Mouse (Mus musculus) liver, adult 2 months (tissue): Measurements from ENCODE around the gene Bub1b. TPM values are rescaled to one million over a fixed set of nuclear protein-coding genes. Genes with fewer than 3 reads are reported as not detected.

Experiments used
- DNase-seq: peaks from one replicate; pipeline ENCODE4 v3.0.0-alpha.2; 2011; ENCODE audit warnings: low read depth, low spot score; ENCODE audit errors: extremely low read depth
- H3K27ac ChIP-seq: fragments of 200-500 bp; replicated peaks from 2 replicates; pipeline ENCODE4 v1.5.1; 2012; ENCODE audit warnings: low read depth, mild to moderate bottlenecking, control low read depth, inconsistent platforms, low read length; ENCODE audit not compliant: insufficient read depth
- H3K27me3 ChIP-seq: fragments of 200-500 bp; 2 replicates; pipeline ENCODE4 v1.6.1; 2012; ENCODE audit warnings: mild to moderate bottlenecking, moderate library complexity, low read length, inconsistent platforms; ENCODE audit not compliant: control insufficient read depth, insufficient read depth
- H3K36me3 ChIP-seq: fragments of 200-500 bp; 2 replicates; pipeline ENCODE4 v1.6.1; 2012; ENCODE audit warnings: low read length, inconsistent platforms; ENCODE audit not compliant: control insufficient read depth, insufficient read depth
- H3K4me1 ChIP-seq: fragments of 200-500 bp; 2 replicates; pipeline ENCODE4 v1.6.1; 2011; ENCODE audit warnings: low read length; ENCODE audit not compliant: control insufficient read depth, insufficient read depth
- H3K4me3 ChIP-seq: fragments of 200-500 bp; 2 replicates; pipeline ENCODE4 v1.5.1; 2011; ENCODE audit warnings: low read depth, mild to moderate bottlenecking, control low read depth, low read length, moderate library complexity; ENCODE audit not compliant: insufficient read depth
- H3K79me2 ChIP-seq: fragments of 200-500 bp; 2 replicates; pipeline ENCODE4 v1.6.1; 2012; ENCODE audit warnings: inconsistent platforms, mild to moderate bottlenecking, low read length, moderate library complexity; ENCODE audit not compliant: control insufficient read depth, insufficient read depth
- H3K9ac ChIP-seq: fragments of 200-500 bp; 2 replicates; pipeline ENCODE4 v1.6.1; 2012; ENCODE audit warnings: low read depth, mild to moderate bottlenecking, control low read depth, inconsistent platforms, low read length
- CTCF ChIP-seq: fragments of 200-500 bp; IDR thresholded peaks from 2 replicates; pipeline ENCODE4 v1.5.1; 2011; ENCODE audit warnings: low read depth, low read length, control low read depth
- POLR2A ChIP-seq: fragments of 200-500 bp; IDR thresholded peaks from 2 replicates; pipeline ENCODE4 v1.6.1; 2011; ENCODE audit warnings: low read length, control low read depth; ENCODE audit not compliant: insufficient read depth; ENCODE audit errors: extremely low read depth
- WGBS: fragments of 180-500 bp; shearing (Covaris S2); methylation state at CpG from one replicate; pipeline ENCODE4 v1.1.7; 2018; 5-methylcytosine and 5-hydroxymethylcytosine counted together
- polyA plus RNA-seq: library from polyadenylated mRNA; depleted of rRNA; stranded (reverse); fragments of >200 nt; gene quantifications from 2 replicates; pipeline ENCODE4 v1.2.3, GENCODE M21; 2012
- total RNA-seq: library from RNA; depleted of rRNA; stranded (reverse); fragments of >200 nt; gene quantifications from 2 replicates; pipeline ENCODE4 v1.2.3, GENCODE M21; 2014

The Bub1b gene
- total and polyA plus RNA-seq, 2 experiments: 0.21 to 0.65 TPM

DNA sequence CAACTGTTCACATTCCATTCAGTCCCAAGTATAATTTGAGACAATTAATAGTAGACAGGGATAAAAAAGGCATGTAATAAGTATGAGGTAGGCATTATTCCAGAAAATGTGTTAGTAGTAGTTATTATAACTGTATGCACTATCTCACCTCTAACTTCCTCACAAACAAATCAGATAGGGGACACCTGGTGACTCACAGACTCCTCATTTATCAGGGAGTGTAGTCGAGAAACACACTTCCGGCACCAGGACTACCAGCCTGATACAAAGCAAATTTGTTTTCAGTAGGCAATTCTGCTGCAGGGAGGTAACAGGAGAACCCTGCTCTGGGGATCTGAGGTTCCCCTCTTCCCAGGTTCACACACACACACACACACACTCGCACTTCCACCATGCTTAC is 24.9 kb upstream of the Bub1b start:
- no peak overlapping the region for H3K4me3 ChIP-seq
- TF ChIP-seq CTCF (no peak), POLR2A (no peak)
- H3K27me3 ChIP-seq: no peaks in the 10 kb centered on the region
- no peaks in the 10 kb centered on the region for H3K36me3 ChIP-seq
- H3K9ac ChIP-seq: no peak overlapping the region
- 82% methylated on average over 3 of the region's 3 CpGs for WGBS
- H3K4me1 ChIP-seq: no peaks in the 10 kb centered on the region
- DNase-seq: no peak
- no peak overlapping the region for H3K27ac ChIP-seq
- H3K79me2 ChIP-seq: no peaks in the 10 kb centered on the region

DNA sequence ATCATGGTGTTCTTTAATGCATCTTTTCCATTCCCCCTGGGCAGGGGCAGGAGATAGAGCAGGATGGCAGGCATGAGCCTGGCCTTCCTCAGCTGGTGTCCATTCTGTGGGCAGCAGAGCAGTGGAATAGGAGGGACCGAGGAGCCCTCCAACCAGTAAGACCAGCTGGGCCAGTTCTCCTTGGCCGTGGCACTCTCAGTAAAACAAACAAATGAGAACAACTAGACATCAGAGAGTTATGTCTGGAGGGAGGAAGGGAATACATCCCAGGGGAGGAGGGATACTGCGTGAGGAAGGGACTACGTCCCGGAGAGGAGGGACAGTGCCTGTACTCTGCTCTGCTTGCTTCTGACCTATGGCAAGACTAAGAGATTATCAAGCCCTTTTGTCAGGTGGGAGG is 12.0 kb upstream of the Bub1b start:
- H3K4me3 ChIP-seq: no peak overlapping the region
- WGBS: 84% methylated on average over 5 of the region's 5 CpGs
- no peaks in the 10 kb centered on the region for H3K79me2 ChIP-seq
- no peak overlapping the region for H3K27ac ChIP-seq
- DNase-seq: no peak
- no peaks in the 10 kb centered on the region for H3K4me1 ChIP-seq
- no peaks in the 10 kb centered on the region for H3K27me3 ChIP-seq
- TF ChIP-seq POLR2A (no peak), CTCF (no peak)
- no peaks in the 10 kb centered on the region for H3K36me3 ChIP-seq
- H3K9ac ChIP-seq: no peak overlapping the region

DNA sequence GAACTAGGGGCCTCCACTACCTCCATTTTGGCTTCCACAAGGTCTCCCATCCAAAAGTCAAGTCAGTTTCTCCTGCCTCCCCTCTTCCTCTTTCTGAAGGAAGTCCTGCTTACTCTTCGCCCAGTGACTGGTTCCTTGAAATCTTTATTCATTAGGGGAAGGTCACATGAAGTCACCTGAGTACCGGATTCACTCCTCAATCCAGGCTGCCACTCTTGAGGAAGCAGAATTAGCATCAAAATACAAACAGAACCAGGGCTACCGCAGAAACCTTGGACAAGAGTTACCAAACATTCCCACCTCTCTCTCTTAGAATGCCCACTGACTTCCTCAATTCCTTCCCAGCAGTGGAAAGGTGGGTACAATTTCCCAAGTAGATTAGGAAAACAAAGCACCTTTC is 10.3 kb upstream of the Bub1b start:
- Histone ChIP-seq H3K27ac (no peak overlapping the region), H3K79me2 (no peaks in the 10 kb centered on the region), H3K36me3 (no peaks in the 10 kb centered on the region), H3K27me3 (no peaks in the 10 kb centered on the region), H3K4me3 (no peak overlapping the region), H3K9ac (no peak overlapping the region), H3K4me1 (no peaks in the 10 kb centered on the region)
- TF ChIP-seq CTCF: no peak
- 80% methylated on average over 3 of the region's 3 CpGs for WGBS
- DNase-seq: no peak

DNA sequence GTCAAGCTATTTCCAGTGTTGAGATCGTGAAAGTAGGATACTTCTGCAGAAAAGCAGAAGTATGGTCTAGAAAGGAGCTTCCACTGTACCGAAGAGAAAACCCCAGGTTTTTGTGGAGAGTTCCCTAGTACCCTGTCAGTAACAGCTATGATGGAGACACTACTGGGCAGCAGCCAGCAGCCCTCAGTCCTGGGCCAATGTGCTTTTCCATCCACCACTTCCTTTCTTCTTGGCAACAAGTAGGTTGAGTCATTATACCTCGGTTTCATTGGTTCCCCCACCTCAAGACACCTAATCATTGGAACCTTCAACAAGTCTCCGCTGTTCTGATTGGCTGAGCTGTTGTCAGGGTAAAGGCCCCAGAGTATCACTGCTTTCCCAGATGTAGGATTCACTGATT is 6.9 kb upstream of the Bub1b start:
- no peak for DNase-seq
- H3K27ac ChIP-seq: no peak overlapping the region
- no peaks in the 10 kb centered on the region for H3K4me1 ChIP-seq
- H3K9ac ChIP-seq: no peak overlapping the region
- no peaks in the 10 kb centered on the region for H3K36me3 ChIP-seq
- TF ChIP-seq POLR2A (no peak), CTCF (no peak)
- no peaks in the 10 kb centered on the region for H3K79me2 ChIP-seq
- no peaks in the 10 kb centered on the region for H3K27me3 ChIP-seq
- WGBS: 81% methylated on average over 4 of the region's 4 CpGs
- no peak overlapping the region for H3K4me3 ChIP-seq

DNA sequence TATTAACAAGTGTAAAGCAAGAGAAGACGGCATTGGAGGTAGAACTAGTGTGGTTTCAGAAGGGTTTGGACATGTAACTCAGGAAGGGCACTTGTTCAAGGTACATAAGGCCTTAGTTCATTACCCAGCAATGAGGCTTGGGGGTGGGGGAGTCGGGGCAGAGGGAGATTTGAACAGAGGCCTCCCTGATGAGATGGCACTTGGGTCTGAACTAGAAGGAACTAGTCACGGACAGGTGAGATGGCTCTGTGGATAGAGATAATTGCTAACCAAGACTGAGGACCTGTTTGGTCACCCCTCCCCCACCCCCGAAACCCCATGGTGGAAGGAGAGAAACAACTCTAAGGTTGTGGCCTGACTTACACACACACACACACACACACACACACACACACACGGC is 1.1 kb downstream of the Bub1b start:
- Histone ChIP-seq H3K27me3 (no peaks in the 10 kb centered on the region), H3K9ac (no peak overlapping the region), H3K79me2 (no peaks in the 10 kb centered on the region), H3K4me3 (no peak overlapping the region), H3K4me1 (peaks cover 3% of the 10 kb centered on the region; the same call in 1 of the 2 replicates), H3K27ac (no peak overlapping the region), H3K36me3 (no peaks in the 10 kb centered on the region)
- 30% methylated on average over 5 of the region's 5 CpGs for WGBS
- DNase-seq: no peak
- TF ChIP-seq POLR2A (no peak), CTCF (no peak)

DNA sequence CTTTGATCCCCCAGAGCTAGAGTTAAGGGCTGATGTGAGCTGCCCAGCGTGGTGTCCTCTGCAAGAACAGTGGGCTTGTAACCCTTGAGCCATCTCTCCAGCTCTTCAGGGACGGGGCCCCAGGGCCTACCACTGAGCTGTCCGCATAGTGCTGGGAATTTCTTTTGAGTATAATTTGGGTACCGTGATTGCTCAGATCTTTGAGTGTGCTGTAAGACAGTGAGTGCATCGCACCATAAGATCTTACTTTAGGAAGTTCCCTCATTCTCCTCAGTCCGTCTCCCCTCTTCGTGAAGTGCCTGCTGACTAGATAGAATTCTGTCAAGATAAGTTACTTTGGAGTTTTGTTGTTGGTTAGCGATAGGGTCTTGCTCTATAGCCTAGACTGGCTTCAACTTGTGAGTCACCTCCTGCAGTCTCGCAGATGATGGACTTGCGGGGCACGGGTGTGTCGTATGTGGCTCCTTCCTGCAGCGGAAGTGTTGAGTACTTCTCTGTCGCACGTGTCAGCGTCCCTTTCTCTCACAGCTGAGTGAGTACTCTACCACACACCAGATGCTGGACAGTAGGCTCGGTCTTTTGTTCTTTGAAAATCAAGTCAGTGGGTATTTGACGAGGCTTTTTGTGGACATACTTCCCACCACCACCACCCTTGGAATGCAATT is 3.7 kb downstream of the Bub1b start:
- peak; percentile 5 for DNase-seq

More for the DNA sequence above, 3.7 kb downstream of the Bub1b start:
- WGBS: 88% methylated on average over 18 of the region's 18 CpGs
- Histone ChIP-seq H3K36me3 (no peaks in the 10 kb centered on the region), H3K4me3 (no peak overlapping the region), H3K27ac (no peak overlapping the region), H3K27me3 (no peaks in the 10 kb centered on the region), H3K9ac (no peak overlapping the region), H3K4me1 (peaks cover 5% of the 10 kb centered on the region; the same call in 1 of the 2 replicates), H3K79me2 (no peaks in the 10 kb centered on the region)
- TF ChIP-seq POLR2A (no peak), CTCF (no peak)
